ENCODE assay signal across 7 mouse cellular contexts in genomic region chr13:51017727-51018321, GRCm38 (mm10).
A peak's percentile ranks its signal among the peaks of the same experiment; 100 is the strongest.
DNase-seq lines count a peak whose midpoint lies in the region; ATAC-seq and TF ChIP-seq lines count a peak whose summit lies in the region.

No protein-coding gene starts in this region.

- H3K9ac ChIP-seq in ES-E14 (ENCODE audit: insufficient read depth, low read depth, low read length, poor library complexity, severe bottlenecking) = peak overlapping the region; percentile 3; the same call in 1 of the 2 replicates
- no peak overlapping the region for H3K9ac ChIP-seq in intestine, embryonic 15.5 days

- H3K4me2 ChIP-seq in intestine, embryonic 15.5 days (replicated peaks) = no peak overlapping the region

- no peaks in the 10 kb centered on the region for H3K36me3 ChIP-seq in ES-E14 (ENCODE audit: control insufficient read depth, insufficient read depth, low read length, poor library complexity, severe bottlenecking)
- no peaks in the 10 kb centered on the region for H3K36me3 ChIP-seq in intestine, embryonic 15.5 days

- H3K27me3 ChIP-seq in intestine, embryonic 15.5 days (replicated peaks) = no peaks in the 10 kb centered on the region

- no peaks in the 10 kb centered on the region for H3K9me3 ChIP-seq in ES-E14 (ENCODE audit: control insufficient read depth, insufficient read depth, low read depth, low read length)
- no peaks in the 10 kb centered on the region for H3K9me3 ChIP-seq in intestine, embryonic 15.5 days

- WGBS in intestine, embryonic 15.5 days = 24% methylated on average over 10 of the region's 10 CpGs

- peaks cover 7 to 31% of the 10 kb centered on the region in 2 experiments; a peak in 3 of 4 replicates for H3K4me1 ChIP-seq in ES-E14 (ENCODE audit: control insufficient read depth in 2 of 2, insufficient read depth in 2 of 2, low read length in 2 of 2, poor library complexity in 1 of 2)
- peaks cover 18% of the 10 kb centered on the region for H3K4me1 ChIP-seq in intestine, embryonic 15.5 days (replicated peaks)

- H3K4me3 ChIP-seq in ES-E14 (ENCODE audit: insufficient read depth in 1 of 2, low read depth in 1 of 2, low read length in 2 of 2, poor library complexity in 1 of 2, severe bottlenecking in 1 of 2) = no peak overlapping the region
- H3K4me3 ChIP-seq in intestine, embryonic 15.5 days (replicated peaks) = no peak overlapping the region

- no peak for DNase-seq in ES-E14 (ENCODE audit: low read depth, low spot score)
- peak; percentile 57 for DNase-seq in embryo, embryonic 11.5 days (ENCODE audit: low read depth, low spot score)
- peak; percentile 27 for DNase-seq in lung, postnatal 36 days
- no peak for DNase-seq in frontal cortex, postnatal 25 days (ENCODE audit: low spot score in 2 of 2)
- DNase-seq in gastrocnemius, postnatal 36 days = no peak
- no peak for DNase-seq in testis, postnatal 10 days (ENCODE audit: low spot score)

- in situ Hi-C loops in ES-E14 (cut with MboI; ENCODE audit: low sequenced_read_pairs in 2 of 2, unreplicated experiment in 2 of 2) = no loop called here

- peak; percentile 80 for ATAC-seq in intestine, embryonic 15.5 days

- H3K27ac ChIP-seq in ES-E14 (ENCODE audit: insufficient read depth, low read depth, low read length, poor library complexity, severe bottlenecking) = peak overlapping the region; percentile 54
- peak overlapping the region; percentile 1; the same call in 1 of the 2 replicates for H3K27ac ChIP-seq in intestine, embryonic 15.5 days

- intact Hi-C loops in gastrocnemius, postnatal 36 days (cut with DNase I) = no loop called here

TF ChIP-seq in ES-E14, 5 proteins besides CTCF, POLR2A, EP300 and RAD21:
- no peak for TF ChIP-seq ZC3H11A (IDR thresholded peaks at IDR 0.05; ENCODE audit: borderline replicate concordance, low read depth, low read length)
- TF ChIP-seq CHD2 (IDR thresholded peaks at IDR 0.05; ENCODE audit: low read depth, low read length) = no peak
- no peak for TF ChIP-seq HCFC1 (IDR thresholded peaks at IDR 0.05; ENCODE audit: borderline replicate concordance, insufficient read depth, low read length)
- TF ChIP-seq MAFK (IDR thresholded peaks at IDR 0.05; ENCODE audit: insufficient read depth, low read depth, low read length) = no peak
- no peak for TF ChIP-seq ZNF384 (IDR thresholded peaks at IDR 0.05; ENCODE audit: low read depth, low read length)

Comparison
In these comparisons a context has a peak if more than half of its experiments do, and no peak if none do; other contexts are left out.
1. DNase-seq: peak in embryo, embryonic 11.5 days (single experiment) and lung, postnatal 36 days (single experiment); none in ES-E14 (single experiment), frontal cortex, postnatal 25 days (0 of 2), gastrocnemius, postnatal 36 days (0 of 2) and testis, postnatal 10 days (single experiment).